Mouse (Mus musculus) kidney, embryonic 14.5 days (tissue): ENCODE results near the gene Ptpn4. TPM values are rescaled to one million over a fixed set of nuclear protein-coding genes. Genes with fewer than 3 reads are reported as not detected.

Experiments used
- polyA plus RNA-seq: library from polyadenylated mRNA; unstranded; fragments of >200 nt; fragmentation: Nextera tagmentation; extraction: Ambion mirVana; gene quantifications from 2 replicates; pipeline ENCODE4 v1.2.1, GENCODE M21; 2014

Gene Ptpn4
- polyA plus RNA-seq, 1 experiment from 2014 or later = 13.5 TPM

Other genes with a start within 250 kb of the Ptpn4 start
- 43.4 and 80.2 TPM in 2 replicates for gene Epb41l5, start 188.6 kb downstream of the Ptpn4 start, polyA plus RNA-seq
- 4.6 and 7.4 TPM in 2 replicates for gene Tmem177, start 75.6 kb upstream of the Ptpn4 start, polyA plus RNA-seq
- 0.21 and 0.35 TPM in 2 replicates for gene Cfap221, start 159.6 kb upstream of the Ptpn4 start, polyA plus RNA-seq
- gene Sctr, start 169.3 kb upstream of the Ptpn4 start, polyA plus RNA-seq = 0.34 and 0.40 TPM in 2 replicates
- gene Tmem37, start 236.5 kb upstream of the Ptpn4 start, polyA plus RNA-seq = 40.5 and 44.1 TPM in 2 replicates